Mouse (Mus musculus): ENCODE results near the gene Alpk3. TPM values are rescaled to one million over a fixed set of nuclear protein-coding genes. Genes with fewer than 3 reads are reported as not detected.

The Alpk3 gene
- total and polyA plus RNA-seq, 3 experiments = 3.9 to 13.8 (median 7.7) TPM

GRCm38 (mm10) chr7:81024651-81025050 lies 32.7 kb upstream of the Alpk3 start:
- ATAC-seq (ENCODE audit: extremely low read depth, insufficient number of reproducible peaks, low FRiP score, poor library complexity, severe bottlenecking) = no peak
- peaks cover 95% of the 10 kb centered on the region for H3K36me3 ChIP-seq (replicated peaks)

GRCm38 (mm10) chr7:81025751-81026150 lies 31.6 kb upstream of the Alpk3 start:
- no peak overlapping the region for H3K4me3 ChIP-seq (ENCODE audit: low read depth, low read length)
- TF ChIP-seq GATA1 (IDR thresholded peaks at IDR 0.05; ENCODE audit: borderline replicate concordance, low read length) (no peak), GATA2 (IDR thresholded peaks at IDR 0.05; ENCODE audit: borderline replicate concordance, low read depth, low read length) (no peak), CTCF (IDR thresholded peaks at IDR 0.05; ENCODE audit: low read depth, low read length) (no peak), TAL1 (conservative IDR thresholded peaks at IDR 0.05; ENCODE audit: low read depth, low read length) (no peak), POLR2AphosphoS5 (IDR thresholded peaks at IDR 0.05; ENCODE audit: insufficient replicate concordance, low read depth, low read length) (no peak)
- ATAC-seq (ENCODE audit: extremely low read depth, insufficient number of reproducible peaks, low FRiP score, poor library complexity, severe bottlenecking) = no peak
- no peak for DNase-seq (ENCODE audit: low spot score)
- peaks cover 31% of the 10 kb centered on the region for H3K4me1 ChIP-seq (ENCODE audit: insufficient read depth, low read depth, low read length)
- peaks cover 95% of the 10 kb centered on the region for H3K36me3 ChIP-seq (replicated peaks)
- no peaks in the 10 kb centered on the region for H3K27me3 ChIP-seq (ENCODE audit: insufficient read depth, low read length)
- no peaks in the 10 kb centered on the region for H3K9me3 ChIP-seq (replicated peaks)

More at GRCm38 (mm10) chr7:81024651-81025050, 32.7 kb upstream of the Alpk3 start:
- Histone ChIP-seq H3K4me1 (ENCODE audit: insufficient read depth, low read depth, low read length) (peaks cover 38% of the 10 kb centered on the region), H3K9me3 (replicated peaks) (no peaks in the 10 kb centered on the region), H3K4me3 (ENCODE audit: low read depth, low read length) (0 out of 2 replicates have a peak overlapping the region, but pooled peaks have one; percentile 4), H3K27me3 (ENCODE audit: insufficient read depth, low read length) (no peaks in the 10 kb centered on the region)
- no peak for DNase-seq (ENCODE audit: low spot score)
- no peak for TF ChIP-seq GATA2 (IDR thresholded peaks at IDR 0.05; ENCODE audit: borderline replicate concordance, low read depth, low read length)
- no peak for TF ChIP-seq TAL1 (conservative IDR thresholded peaks at IDR 0.05; ENCODE audit: low read depth, low read length)
- TF ChIP-seq POLR2AphosphoS5 (IDR thresholded peaks at IDR 0.05; ENCODE audit: insufficient replicate concordance, low read depth, low read length) = no peak
- TF ChIP-seq CTCF (IDR thresholded peaks at IDR 0.05; ENCODE audit: low read depth, low read length) = no peak
- no peak for TF ChIP-seq GATA1 (IDR thresholded peaks at IDR 0.05; ENCODE audit: borderline replicate concordance, low read length)

DNA sequence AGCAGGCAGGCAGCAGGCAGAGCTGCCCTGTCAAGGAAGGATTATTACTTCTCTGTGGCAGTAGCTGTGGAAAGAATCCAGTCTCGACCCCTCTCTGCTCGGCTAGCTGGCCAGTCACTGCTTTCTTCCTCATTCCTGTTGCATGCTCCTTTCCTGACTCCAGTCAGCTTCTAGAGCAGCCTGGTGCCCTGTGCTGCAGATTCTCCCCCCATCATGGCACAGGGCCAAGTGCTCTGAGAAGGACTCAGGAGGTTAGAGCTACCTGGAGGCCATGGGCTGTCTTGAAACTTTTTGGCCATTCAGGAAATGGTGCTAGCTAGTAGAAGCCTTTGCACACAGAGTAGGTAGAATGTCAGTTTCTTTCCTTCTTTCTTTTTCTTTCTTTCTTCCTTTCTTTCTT lies 17.7 kb upstream of the Alpk3 start:
- Histone ChIP-seq H3K4me1 (ENCODE audit: insufficient read depth, low read depth, low read length) (peaks cover 6% of the 10 kb centered on the region; the same call in 1 of the 2 replicates), H3K9me3 (replicated peaks) (no peaks in the 10 kb centered on the region), H3K4me3 (ENCODE audit: low read depth, low read length) (no peak overlapping the region), H3K36me3 (replicated peaks) (peaks cover 94% of the 10 kb centered on the region), H3K27me3 (ENCODE audit: insufficient read depth, low read length) (no peaks in the 10 kb centered on the region)
- ATAC-seq (ENCODE audit: extremely low read depth, insufficient number of reproducible peaks, low FRiP score, poor library complexity, severe bottlenecking) = no peak
- DNase-seq (ENCODE audit: low spot score) = no peak
- no peak for TF ChIP-seq GATA2 (IDR thresholded peaks at IDR 0.05; ENCODE audit: borderline replicate concordance, low read depth, low read length)
- TF ChIP-seq POLR2AphosphoS5 (IDR thresholded peaks at IDR 0.05; ENCODE audit: insufficient replicate concordance, low read depth, low read length) = no peak
- TF ChIP-seq GATA1 (IDR thresholded peaks at IDR 0.05; ENCODE audit: borderline replicate concordance, low read length) = no peak
- no peak for TF ChIP-seq TAL1 (conservative IDR thresholded peaks at IDR 0.05; ENCODE audit: low read depth, low read length)
- no peak for TF ChIP-seq CTCF (IDR thresholded peaks at IDR 0.05; ENCODE audit: low read depth, low read length)

- peaks cover 80% of the 10 kb centered on the region for H3K36me3 ChIP-seq (replicated peaks)
- no peak for ATAC-seq (ENCODE audit: extremely low read depth, insufficient number of reproducible peaks, low FRiP score, poor library complexity, severe bottlenecking)
- H3K27me3 ChIP-seq (ENCODE audit: insufficient read depth, low read length) = no peaks in the 10 kb centered on the region
- no peaks in the 10 kb centered on the region for H3K9me3 ChIP-seq (replicated peaks)
- DNase-seq (ENCODE audit: low spot score) = no peak
- H3K4me3 ChIP-seq (ENCODE audit: low read depth, low read length) = no peak overlapping the region
- peaks cover 16% of the 10 kb centered on the region; the same call in 1 of the 2 replicates for H3K4me1 ChIP-seq (ENCODE audit: insufficient read depth, low read depth, low read length)
- TF ChIP-seq CTCF (IDR thresholded peaks at IDR 0.05; ENCODE audit: low read depth, low read length) = no peak
- TF ChIP-seq TAL1 (conservative IDR thresholded peaks at IDR 0.05; ENCODE audit: low read depth, low read length) = no peak
- no peak for TF ChIP-seq GATA2 (IDR thresholded peaks at IDR 0.05; ENCODE audit: borderline replicate concordance, low read depth, low read length)
- TF ChIP-seq POLR2AphosphoS5 (IDR thresholded peaks at IDR 0.05; ENCODE audit: insufficient replicate concordance, low read depth, low read length) = no peak
- no peak for TF ChIP-seq GATA1 (IDR thresholded peaks at IDR 0.05; ENCODE audit: borderline replicate concordance, low read length)
Observed at GRCm38 (mm10) chr7:81043023-81043620, 14.3 kb upstream of the Alpk3 start.

DNA sequence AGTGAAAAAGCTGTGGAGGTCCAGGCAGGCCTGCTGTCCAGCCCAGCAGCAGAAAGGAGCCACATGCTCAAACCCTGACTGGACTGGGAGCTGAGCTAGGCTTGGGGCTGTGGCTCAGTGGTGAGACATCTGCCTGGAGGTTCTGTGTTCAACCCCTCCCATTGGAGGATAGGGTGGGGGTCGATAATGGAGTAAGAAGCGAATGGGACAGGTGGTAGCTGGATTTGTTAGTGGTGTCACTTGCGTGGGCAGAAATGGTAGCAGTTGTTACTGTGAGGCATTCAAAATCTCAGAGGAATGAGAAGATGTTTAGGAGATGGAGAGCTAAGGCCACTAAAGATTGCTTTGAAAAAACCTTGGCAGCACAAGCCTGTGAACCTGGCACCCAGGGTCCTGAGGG lies 9.6 kb upstream of the Alpk3 start:
- Histone ChIP-seq H3K36me3 (replicated peaks) (peaks cover 36% of the 10 kb centered on the region), H3K9me3 (replicated peaks) (no peaks in the 10 kb centered on the region), H3K4me3 (ENCODE audit: low read depth, low read length) (no peak overlapping the region), H3K27me3 (ENCODE audit: insufficient read depth, low read length) (no peaks in the 10 kb centered on the region), H3K4me1 (ENCODE audit: insufficient read depth, low read depth, low read length) (peaks cover 27% of the 10 kb centered on the region)
- DNase-seq (ENCODE audit: low spot score) (no peak), ATAC-seq (ENCODE audit: extremely low read depth, insufficient number of reproducible peaks, low FRiP score, poor library complexity, severe bottlenecking) (no peak)
- TF ChIP-seq CTCF (IDR thresholded peaks at IDR 0.05; ENCODE audit: low read depth, low read length) = no peak

DNA sequence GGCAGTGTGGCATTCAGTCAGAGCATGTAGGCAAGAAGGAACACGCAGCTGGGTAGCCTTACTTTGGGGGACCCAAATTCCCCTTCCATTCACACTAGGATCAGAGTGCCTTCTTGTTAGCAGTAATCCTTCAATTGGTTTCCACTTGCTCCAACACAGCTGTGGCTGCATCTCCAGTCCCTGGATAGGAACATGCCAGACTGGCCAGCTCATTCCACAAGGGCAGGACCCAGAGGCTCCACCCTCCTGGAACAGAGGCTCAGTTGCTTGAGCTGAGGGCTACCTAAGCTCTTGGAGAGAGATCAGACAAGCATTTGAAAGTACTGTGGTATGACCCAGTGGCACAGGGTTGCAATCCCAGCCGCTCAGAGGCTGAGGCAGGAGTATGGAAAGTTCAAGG lies 8.9 kb upstream of the Alpk3 start:
- no peaks in the 10 kb centered on the region for H3K27me3 ChIP-seq (ENCODE audit: insufficient read depth, low read length)
- peaks cover 29% of the 10 kb centered on the region for H3K36me3 ChIP-seq (replicated peaks)
- DNase-seq (ENCODE audit: low spot score) = no peak
- H3K9me3 ChIP-seq (replicated peaks) = no peaks in the 10 kb centered on the region
- no peak overlapping the region for H3K4me3 ChIP-seq (ENCODE audit: low read depth, low read length)
- TF ChIP-seq TAL1 (conservative IDR thresholded peaks at IDR 0.05; ENCODE audit: low read depth, low read length) (no peak), POLR2AphosphoS5 (IDR thresholded peaks at IDR 0.05; ENCODE audit: insufficient replicate concordance, low read depth, low read length) (no peak), GATA1 (IDR thresholded peaks at IDR 0.05; ENCODE audit: borderline replicate concordance, low read length) (no peak), CTCF (IDR thresholded peaks at IDR 0.05; ENCODE audit: low read depth, low read length) (no peak), GATA2 (IDR thresholded peaks at IDR 0.05; ENCODE audit: borderline replicate concordance, low read depth, low read length) (no peak)
- ATAC-seq (ENCODE audit: extremely low read depth, insufficient number of reproducible peaks, low FRiP score, poor library complexity, severe bottlenecking) = no peak
- peaks cover 27% of the 10 kb centered on the region for H3K4me1 ChIP-seq (ENCODE audit: insufficient read depth, low read depth, low read length)
